29 mouse cellular contexts compared by ENCODE assay signal in genomic region chr16:24429691-24430090, GRCm38 (mm10). TPM values are rescaled to one million over a fixed set of nuclear protein-coding genes. Genes with fewer than 3 reads are reported as not detected.
DNase-seq lines count a peak whose midpoint lies in the region; ATAC-seq and TF ChIP-seq lines count a peak whose summit lies in the region.
"Had no signal": no experiment of that assay in that cellular context is flagged by ENCODE, and none has a peak within 500 bp of the region (broad histone marks: within the 10 kb centered on the region; RNA-seq: fewer than 3 reads in every experiment).

No protein-coding gene starts in this region.

- no peaks in the 10 kb centered on the region; the same call in 1 of the 2 replicates for H3K36me3 ChIP-seq in heart, embryonic 10.5 days
- no peaks in the 10 kb centered on the region for H3K36me3 ChIP-seq in heart, embryonic 12.5 days
- H3K36me3 ChIP-seq: embryonic facial prominence, embryonic 12.5 days; embryonic facial prominence, embryonic 15.5 days; G1E; heart, embryonic 15.5 days; hindbrain, embryonic 10.5 days; hindbrain, embryonic 13.5 days; intestine, embryonic 15.5 days had no signal

- no peaks in the 10 kb centered on the region for H3K9me3 ChIP-seq in heart, embryonic 10.5 days
- no peaks in the 10 kb centered on the region for H3K9me3 ChIP-seq in heart, embryonic 12.5 days (replicated peaks)
- H3K9me3 ChIP-seq: embryonic facial prominence, embryonic 12.5 days; embryonic facial prominence, embryonic 15.5 days; heart, embryonic 15.5 days; hindbrain, embryonic 10.5 days; hindbrain, embryonic 13.5 days; intestine, embryonic 15.5 days had no signal

- H3K4me3 ChIP-seq in cerebellum, adult 2 months (replicated peaks; ENCODE audit: insufficient read depth, low read depth, low read length): no peak overlapping the region
- no peak overlapping the region for H3K4me3 ChIP-seq in heart, embryonic 10.5 days
- H3K4me3 ChIP-seq in heart, embryonic 12.5 days: no peak overlapping the region
- H3K4me3 ChIP-seq: embryonic facial prominence, embryonic 12.5 days; embryonic facial prominence, embryonic 15.5 days; heart, adult 2 months; heart, embryonic 15.5 days; hindbrain, embryonic 10.5 days; hindbrain, embryonic 13.5 days; intestine, embryonic 15.5 days had no signal

- peaks cover 41% of the 10 kb centered on the region for H3K4me1 ChIP-seq in cerebellum, adult 2 months (ENCODE audit: control insufficient read depth, insufficient read depth, low read length)
- peaks cover 75% of the 10 kb centered on the region for H3K4me1 ChIP-seq in heart, embryonic 10.5 days
- H3K4me1 ChIP-seq in heart, embryonic 12.5 days (replicated peaks): peaks cover 77% of the 10 kb centered on the region

- H3K4me2 ChIP-seq in heart, embryonic 12.5 days: no peak overlapping the region
- H3K4me2 ChIP-seq: embryonic facial prominence, embryonic 12.5 days; embryonic facial prominence, embryonic 15.5 days; heart, embryonic 11.5 days; heart, embryonic 15.5 days; hindbrain, embryonic 13.5 days; intestine, embryonic 15.5 days had no signal

- peak in 1 of 2 experiments; percentile 39 for DNase-seq in cerebellum, adult 2 months
- no peak for DNase-seq in cerebellum, postnatal 14 days
- no peak for DNase-seq in heart, embryonic 10.5 days (ENCODE audit: low spot score)
- DNase-seq in urinary bladder, adult 2 months (ENCODE audit: low spot score): peak; percentile 18
- no peak for DNase-seq in urinary bladder, postnatal 36 days (ENCODE audit: low spot score in 2 of 2)
- DNase-seq in frontal cortex, postnatal 10 days (ENCODE audit: low spot score in 2 of 2): no peak
- DNase-seq: adrenal gland, adult 2 months; adrenal gland, postnatal 14 days; cerebellum, adult 11-12 months; cerebellum, adult 9-10 months; cerebellum, postnatal 25 days; forebrain, postnatal 0 days; gastrocnemius, postnatal 10 days; heart, adult 2 months; heart, postnatal 10 days; heart, postnatal 36 days had no signal

- TF ChIP-seq POLR2A in cerebellum, adult 2 months (IDR thresholded peaks at IDR 0.05; ENCODE audit: borderline replicate concordance, insufficient read depth, low read length): no peak

- WGBS in cerebellum, adult 2 months: 49% methylated on average over 5 of the region's 5 CpGs
- 25% methylated on average over 5 of the region's 5 CpGs for WGBS in heart, embryonic 10.5 days
- WGBS in heart, embryonic 12.5 days: 21% methylated on average over 5 of the region's 5 CpGs

- H3K27ac ChIP-seq in cerebellum, adult 2 months (ENCODE audit: insufficient read depth, low read length): peak overlapping the region; percentile 1; the same call in 1 of the 2 replicates
- 0 out of 2 replicates have a peak overlapping the region, but pooled peaks have one; percentile 22 for H3K27ac ChIP-seq in heart, embryonic 10.5 days
- no peak overlapping the region for H3K27ac ChIP-seq in heart, embryonic 12.5 days (ENCODE audit: poor library complexity, severe bottlenecking)
- H3K27ac ChIP-seq: embryonic facial prominence, embryonic 12.5 days; heart, adult 2 months; heart, embryonic 15.5 days; hindbrain, embryonic 10.5 days; hindbrain, embryonic 13.5 days; intestine, embryonic 15.5 days had no signal

- H3K9ac ChIP-seq in heart, embryonic 12.5 days: no peak overlapping the region
- H3K9ac ChIP-seq: embryonic facial prominence, embryonic 12.5 days; embryonic facial prominence, embryonic 15.5 days; forebrain, postnatal 0 days; heart, embryonic 15.5 days; hindbrain, embryonic 13.5 days; intestine, embryonic 15.5 days had no signal

- ATAC-seq in heart, embryonic 12.5 days (ENCODE audit: insufficient number of reproducible peaks, low FRiP score): no peak
- ATAC-seq: forebrain, embryonic 14.5 days; forebrain, postnatal 0 days; hindbrain, embryonic 16.5 days; intestine, embryonic 15.5 days; Patski had no signal

- TF ChIP-seq CTCF in cerebellum, adult 2 months (IDR thresholded peaks at IDR 0.05; ENCODE audit: borderline replicate concordance, insufficient read depth, low read depth, low read length): no peak

- no peaks in the 10 kb centered on the region for H3K27me3 ChIP-seq in cerebellum, adult 2 months (ENCODE audit: control insufficient read depth, insufficient read depth, low read length)
- H3K27me3 ChIP-seq in heart, embryonic 10.5 days (ENCODE audit: insufficient read depth, poor library complexity, severe bottlenecking): no peaks in the 10 kb centered on the region
- H3K27me3 ChIP-seq in heart, embryonic 12.5 days (replicated peaks): no peaks in the 10 kb centered on the region
- H3K27me3 ChIP-seq: CH12.LX; embryonic facial prominence, embryonic 12.5 days; embryonic facial prominence, embryonic 15.5 days; heart, embryonic 15.5 days; hindbrain, embryonic 13.5 days; intestine, embryonic 15.5 days; Patski had no signal

RNA-seq across cellular contexts. Expression of gene Lpp, which starts 36.4 kb away (rescaled TPM):
- polyA plus RNA-seq in cerebellum, adult 2 months (2012; rRNA removed): 8.1 and 9.3 TPM in 2 replicates
- polyA plus RNA-seq in heart, embryonic 10.5 days (2016; fragmentation: Nextera tagmentation; extraction: Ambion mirVana): 65.1 and 67.2 TPM in 2 replicates
- 50.0 and 58.0 TPM in 2 replicates for polyA plus RNA-seq in heart, embryonic 12.5 days (2016; fragmentation: Nextera tagmentation; extraction: Ambion mirVana)
- polyA plus RNA-seq in urinary bladder, adult 2 months (2012; rRNA removed): 137 and 189 TPM in 2 replicates
- polyA plus RNA-seq: G1E had no signal
